9 mouse cellular contexts compared by ENCODE assay signal in genomic region chr2:32342539-32343350, GRCm38 (mm10). TPM values are rescaled to one million over a fixed set of nuclear protein-coding genes. Genes with fewer than 3 reads are reported as not detected.
A peak's percentile ranks its signal among the peaks of the same experiment; 100 is the strongest.
DNase-seq lines count a peak whose midpoint lies in the region; ATAC-seq and TF ChIP-seq lines count a peak whose summit lies in the region.
"Had no signal": no experiment of that assay in that cellular context is flagged by ENCODE, and none has a peak within 500 bp of the region (broad histone marks: within the 10 kb centered on the region; RNA-seq: fewer than 3 reads in every experiment).

No protein-coding gene starts in this region.

- TF ChIP-seq POLR2A in myocyte (IDR thresholded peaks at IDR 0.05; ENCODE audit: insufficient read length, low read depth), result peak; percentile 44

- H3ac ChIP-seq in myocyte (ENCODE audit: control insufficient read depth, insufficient read length), result no peak overlapping the region

- H3K9me3 ChIP-seq in forebrain, embryonic 12.5 days, result no peaks in the 10 kb centered on the region
- no peaks in the 10 kb centered on the region for H3K9me3 ChIP-seq in kidney, embryonic 16.5 days (ENCODE audit: low read length)
- H3K9me3 ChIP-seq: lung, embryonic 15.5 days had no signal

- H3K9ac ChIP-seq in forebrain, embryonic 12.5 days, result no peak overlapping the region
- H3K9ac ChIP-seq in kidney, embryonic 16.5 days (replicated peaks; ENCODE audit: low read length), result no peak overlapping the region
- H3K9ac ChIP-seq: lung, embryonic 15.5 days had no signal

- 78% methylated on average over 6 of the region's 6 CpGs for WGBS in forebrain, embryonic 12.5 days
- 75% methylated on average over 6 of the region's 6 CpGs for WGBS in kidney, embryonic 16.5 days

- peak; percentile 50 for DNase-seq in adrenal gland, adult 2 months
- no peak for DNase-seq in adrenal gland, adult 18-20 months (ENCODE audit: low spot score in 2 of 2)
- peak; percentile 93 for DNase-seq in MN1 (ENCODE audit: low spot score)
- peak; percentile 66 to 87 for DNase-seq in layer of hippocampus, adult 2 months (ENCODE audit: low spot score in 2 of 2)
- DNase-seq in ovary, adult 18-20 months (ENCODE audit: low spot score), result no peak

- H3K27me3 ChIP-seq in forebrain, embryonic 12.5 days, result no peaks in the 10 kb centered on the region
- no peaks in the 10 kb centered on the region for H3K27me3 ChIP-seq in myocyte (ENCODE audit: control insufficient read depth, insufficient read depth, insufficient read length)
- no peaks in the 10 kb centered on the region for H3K27me3 ChIP-seq in kidney, embryonic 16.5 days (ENCODE audit: insufficient read depth, low read length)
- H3K27me3 ChIP-seq: lung, embryonic 15.5 days had no signal

- no peak overlapping the region for H3K4me3 ChIP-seq in forebrain, embryonic 12.5 days (replicated peaks)
- no peak overlapping the region for H3K4me3 ChIP-seq in layer of hippocampus, adult 2 months
- no peak overlapping the region for H3K4me3 ChIP-seq in myocyte
- no peak overlapping the region for H3K4me3 ChIP-seq in kidney, embryonic 16.5 days (ENCODE audit: low read length)
- H3K4me3 ChIP-seq: lung, embryonic 15.5 days had no signal

- H3K27ac ChIP-seq in forebrain, embryonic 12.5 days, result peak overlapping the region; percentile 50
- peak overlapping the region; percentile 94 for H3K27ac ChIP-seq in layer of hippocampus, adult 2 months
- no peak overlapping the region for H3K27ac ChIP-seq in kidney, embryonic 16.5 days (ENCODE audit: low read length)
- H3K27ac ChIP-seq: lung, embryonic 15.5 days had no signal

- H3K79me2 ChIP-seq in myocyte (ENCODE audit: control insufficient read depth, insufficient read depth), result no peaks in the 10 kb centered on the region

- TF ChIP-seq CTCF in layer of hippocampus, adult 2 months (conservative IDR thresholded peaks at IDR 0.05), result no peak

- no peak overlapping the region for H3K4me2 ChIP-seq in forebrain, embryonic 12.5 days
- H3K4me2 ChIP-seq in myocyte (ENCODE audit: low read depth), result peak overlapping the region; percentile 64
- no peak overlapping the region for H3K4me2 ChIP-seq in kidney, embryonic 16.5 days (replicated peaks; ENCODE audit: low read depth, low read length)
- H3K4me2 ChIP-seq: lung, embryonic 15.5 days had no signal

- H3K4me1 ChIP-seq in forebrain, embryonic 12.5 days, result peaks cover 8% of the 10 kb centered on the region
- H3K4me1 ChIP-seq in kidney, embryonic 16.5 days (ENCODE audit: insufficient read depth, low read length), result no peaks in the 10 kb centered on the region
- H3K4me1 ChIP-seq: lung, embryonic 15.5 days had no signal

- no peaks in the 10 kb centered on the region for H3K36me3 ChIP-seq in forebrain, embryonic 12.5 days (replicated peaks)
- no peaks in the 10 kb centered on the region for H3K36me3 ChIP-seq in myocyte (ENCODE audit: control insufficient read depth, insufficient read depth)
- no peaks in the 10 kb centered on the region for H3K36me3 ChIP-seq in kidney, embryonic 16.5 days (ENCODE audit: insufficient read depth, low read length)
- H3K36me3 ChIP-seq: lung, embryonic 15.5 days had no signal

- no peak for ATAC-seq in forebrain, embryonic 12.5 days (ENCODE audit: low FRiP score)
- no peak for ATAC-seq in kidney, embryonic 16.5 days (ENCODE audit: low FRiP score, low TSS enrichment)

TF ChIP-seq in myocyte, 11 proteins besides CTCF, POLR2A, EP300 and RAD21:
- no peak for TF ChIP-seq SRF (IDR thresholded peaks at IDR 0.05; ENCODE audit: control insufficient read depth, insufficient read length, low read depth)
- peak; percentile 30 for TF ChIP-seq MAX (IDR thresholded peaks at IDR 0.05; ENCODE audit: low read depth)
- TF ChIP-seq MYOG (IDR thresholded peaks at IDR 0.05; ENCODE audit: control insufficient read depth in 1 of 3, insufficient read depth in 1 of 3, insufficient read length in 2 of 3, low read depth in 2 of 3), result peak in 1 of 3 experiments; percentile 14
- TF ChIP-seq MYOD1 (IDR thresholded peaks at IDR 0.05; ENCODE audit: control insufficient read depth in 1 of 3, insufficient read length in 2 of 3, low read depth in 2 of 3), result no peak
- TF ChIP-seq POLR2AphosphoS2 (IDR thresholded peaks at IDR 0.05; ENCODE audit: insufficient read length, low read depth), result peak; percentile 23

RNA-seq across cellular contexts. Expression of gene Ciz1, which starts 9.4 kb away (rescaled TPM):
- 10 to 100 TPM; 54.0 to 94.0 TPM for total RNA-seq in adrenal gland, adult 2 months (2021)
- polyA plus RNA-seq in adrenal gland, adult 2 months (2012; rRNA removed), result 290 and 303 TPM in 2 replicates
- 10 to 100 TPM; 62.6 to 69.6 TPM for total RNA-seq in adrenal gland, adult 18-20 months (2021)
- polyA plus RNA-seq in forebrain, embryonic 12.5 days (2016; fragmentation: Nextera tagmentation; extraction: Ambion mirVana), result 59.1 and 67.5 TPM in 2 replicates
- total RNA-seq in layer of hippocampus, adult 2 months (2021), result 10 to 100 TPM; 75.3 to 92.7 TPM
- 54.2 TPM for polyA plus RNA-seq in myocyte (2012; fragmentation: generic; extraction: Trizol)
- polyA plus RNA-seq in kidney, embryonic 16.5 days (2015; fragmentation: Nextera tagmentation; extraction: Ambion mirVana), result 54.9 and 66.7 TPM in 2 replicates

RNA-seq across cellular contexts. Expression of gene Dnm1, which starts 10.4 kb away (rescaled TPM):
- 10 to 100 TPM; 15.8 to 22.5 TPM for total RNA-seq in adrenal gland, adult 2 months (2021)
- 114 and 144 TPM in 2 replicates for polyA plus RNA-seq in adrenal gland, adult 2 months (2012; rRNA removed)
- 10 to 100 TPM; 18.6 to 25.6 TPM for total RNA-seq in adrenal gland, adult 18-20 months (2021)
- polyA plus RNA-seq in forebrain, embryonic 12.5 days (2016; fragmentation: Nextera tagmentation; extraction: Ambion mirVana), result 18.6 and 19.4 TPM in 2 replicates
- 1,000 to 10,000 TPM; 1,274 to 1,381 TPM for total RNA-seq in layer of hippocampus, adult 2 months (2021)
- 44.0 TPM for polyA plus RNA-seq in myocyte (2012; fragmentation: generic; extraction: Trizol)
- 5.4 TPM in 2 replicates for polyA plus RNA-seq in kidney, embryonic 16.5 days (2015; fragmentation: Nextera tagmentation; extraction: Ambion mirVana)

RNA-seq across cellular contexts. Expression of gene 1110008P14Rik, which starts 39.0 kb away (rescaled TPM):
- total RNA-seq in adrenal gland, adult 2 months (2021), result 100 to 1,000 TPM; 152 to 167 TPM
- 1,060 and 1,061 TPM in 2 replicates for polyA plus RNA-seq in adrenal gland, adult 2 months (2012; rRNA removed)
- 100 to 1,000 TPM; 158 to 166 TPM for total RNA-seq in adrenal gland, adult 18-20 months (2021)
- polyA plus RNA-seq in forebrain, embryonic 12.5 days (2016; fragmentation: Nextera tagmentation; extraction: Ambion mirVana), result 51.0 and 51.4 TPM in 2 replicates
- 100 to 1,000 TPM; 160 to 170 TPM for total RNA-seq in layer of hippocampus, adult 2 months (2021)
- polyA plus RNA-seq in myocyte (2012; fragmentation: generic; extraction: Trizol), result 153 TPM
- polyA plus RNA-seq in kidney, embryonic 16.5 days (2015; fragmentation: Nextera tagmentation; extraction: Ambion mirVana), result 50.1 and 51.6 TPM in 2 replicates

RNA-seq across cellular contexts. Expression of gene Lcn2, which starts 45.3 kb away (rescaled TPM):
- total RNA-seq in adrenal gland, adult 2 months (2021), result 1 to 10 TPM; 2.2 to 2.8 TPM
- 0.45 and 2.1 TPM in 2 replicates for polyA plus RNA-seq in adrenal gland, adult 2 months (2012; rRNA removed)
- 1 to 10 TPM; 1.7 to 2.1 TPM for total RNA-seq in adrenal gland, adult 18-20 months (2021)
- 0.45 and 0.50 TPM in 2 replicates for polyA plus RNA-seq in forebrain, embryonic 12.5 days (2016; fragmentation: Nextera tagmentation; extraction: Ambion mirVana)
- under 1 TPM in 1 of 2 experiments, not detected in 1; 0.69 TPM for total RNA-seq in layer of hippocampus, adult 2 months (2021)
- 0.02 TPM for polyA plus RNA-seq in myocyte (2012; fragmentation: generic; extraction: Trizol)
- polyA plus RNA-seq in kidney, embryonic 16.5 days (2015; fragmentation: Nextera tagmentation; extraction: Ambion mirVana), result 9.0 and 12.7 TPM in 2 replicates

RNA-seq across cellular contexts. Expression of gene Ptges2, which starts 53.0 kb away (rescaled TPM):
- total RNA-seq in adrenal gland, adult 2 months (2021), result 10 to 100 TPM; 55.3 to 69.6 TPM
- polyA plus RNA-seq in adrenal gland, adult 2 months (2012; rRNA removed), result 35.6 and 50.7 TPM in 2 replicates
- total RNA-seq in adrenal gland, adult 18-20 months (2021), result 10 to 100 TPM; 56.9 to 66.5 TPM
- 29.6 and 29.9 TPM in 2 replicates for polyA plus RNA-seq in forebrain, embryonic 12.5 days (2016; fragmentation: Nextera tagmentation; extraction: Ambion mirVana)
- total RNA-seq in layer of hippocampus, adult 2 months (2021), result 10 to 100 TPM; 33.8 to 35.5 TPM
- polyA plus RNA-seq in myocyte (2012; fragmentation: generic; extraction: Trizol), result 50.6 TPM
- 38.3 and 39.5 TPM in 2 replicates for polyA plus RNA-seq in kidney, embryonic 16.5 days (2015; fragmentation: Nextera tagmentation; extraction: Ambion mirVana)

Comparison
In these comparisons a context has a peak if more than half of its experiments do, and no peak if none do; other contexts are left out.
1. DNase-seq: peak in adrenal gland, adult 2 months (single experiment), MN1 (single experiment) and layer of hippocampus, adult 2 months (2 of 2); none in adrenal gland, adult 18-20 months (0 of 2) and ovary, adult 18-20 months (single experiment).